Mouse (Mus musculus): Measurements from ENCODE around the gene Cyp2ab1.
"Not testable (repeated sequence)": the region's sequence is repeated elsewhere in the genome, so short reads cannot be mapped to it uniquely, and the experiment has no call there.

Cyp2ab1 gene

DNA sequence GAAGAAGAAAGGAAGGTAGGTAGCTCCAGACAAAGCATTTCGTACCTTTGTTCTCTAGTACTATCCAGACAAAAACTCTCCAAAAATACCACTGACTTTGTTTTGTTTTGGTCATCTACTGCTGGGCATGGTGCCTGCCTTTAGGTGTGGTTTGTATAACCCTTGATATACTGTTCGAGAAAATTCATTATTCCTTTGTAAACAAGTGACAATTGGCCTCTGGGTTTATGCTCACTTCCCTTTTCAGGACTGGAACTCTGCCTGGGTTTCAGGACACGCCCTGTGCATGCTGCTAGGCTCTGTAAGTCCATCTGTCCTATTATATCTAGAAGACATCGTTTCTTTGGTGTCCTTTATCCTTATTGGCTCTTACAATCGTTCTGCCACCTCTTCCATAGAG, at the start of gene Cyp2ab1:
TSS of gene Cyp2ab1 (minus strand) at position 119 of the 400 bp plus-strand sequence.
- in situ Hi-C loops (cut with MboI) = no loop called here

DNA sequence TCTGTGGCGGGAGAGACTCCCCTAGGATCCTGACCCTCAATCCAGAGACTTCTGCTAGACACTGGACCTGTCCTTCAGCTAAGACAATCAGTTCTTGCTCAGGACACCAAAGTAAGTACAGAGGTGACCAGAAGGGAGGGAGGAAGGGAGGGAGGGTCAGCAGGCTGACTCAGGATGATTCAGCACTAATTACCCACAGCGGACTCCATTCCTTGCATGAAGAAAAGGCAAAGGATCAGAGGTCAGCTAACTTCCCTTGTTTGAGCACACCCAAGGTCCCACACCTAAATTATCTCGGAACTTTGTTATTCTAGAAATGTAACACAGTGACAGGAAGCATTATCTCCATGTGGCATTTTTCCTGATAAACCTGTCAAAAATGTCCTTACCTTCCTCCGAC, 46.5 kb upstream of the Cyp2ab1 start:
- in situ Hi-C loops (cut with MboI) = no loop called here

DNA sequence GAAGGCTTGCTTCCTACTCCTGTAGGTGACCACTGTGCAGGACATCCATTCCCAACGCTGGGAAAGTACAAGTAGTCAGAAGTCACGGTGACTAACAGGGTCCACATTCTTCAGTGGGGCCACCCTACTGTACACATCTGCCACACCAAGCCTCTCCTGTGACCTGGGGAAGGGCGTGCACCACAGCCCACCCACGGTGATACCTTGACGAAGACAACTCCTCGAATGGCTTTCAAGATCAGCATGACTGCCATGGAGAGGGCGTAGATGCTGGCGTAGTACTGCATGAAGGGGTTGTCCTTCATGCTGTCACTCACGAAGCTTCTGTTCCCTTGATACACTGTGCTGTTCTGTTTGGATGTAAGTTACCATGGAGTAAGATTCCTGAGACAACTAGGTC, 43.0 kb upstream of the Cyp2ab1 start:
- in situ Hi-C loops (cut with MboI) = no loop called here

DNA sequence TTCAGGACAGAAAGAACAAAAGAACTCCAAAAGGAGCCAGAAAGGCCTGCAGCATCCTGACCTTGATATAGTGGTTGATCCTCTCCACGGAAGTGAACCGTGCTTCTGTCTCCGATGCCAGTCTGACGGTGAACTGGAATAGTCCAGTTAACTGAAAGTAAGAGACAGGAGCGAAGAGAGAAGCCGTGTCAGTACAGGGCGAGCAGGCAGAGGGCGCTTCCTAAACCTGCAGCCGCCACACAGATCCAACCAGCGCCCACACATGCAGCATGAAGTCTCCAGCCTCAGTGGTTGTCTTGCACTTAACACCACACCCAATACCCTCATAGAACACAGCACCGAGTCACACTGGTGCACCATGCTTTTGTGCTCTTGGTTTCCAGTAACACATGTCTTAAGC, 36.9 kb upstream of the Cyp2ab1 start:
- in situ Hi-C loops (cut with MboI) = no loop called here

DNA sequence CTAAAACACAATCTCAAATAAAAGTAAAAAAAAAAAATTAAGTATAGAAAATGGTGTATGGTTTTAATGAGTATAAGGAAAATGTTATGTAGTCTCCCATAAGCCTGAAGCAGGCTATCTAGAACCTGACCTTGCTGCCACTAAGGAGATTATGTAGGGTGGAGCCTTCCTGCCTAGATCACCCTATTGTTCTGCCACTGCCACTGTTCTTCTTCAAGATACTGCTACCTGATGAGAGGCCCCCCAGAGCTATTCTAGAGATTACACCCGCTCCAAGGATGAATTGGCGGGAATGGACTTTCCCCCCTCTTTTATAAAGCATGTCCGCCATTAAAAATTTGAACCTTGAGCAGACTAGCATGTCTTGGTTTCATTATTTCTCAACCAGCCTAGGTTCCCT, 36.3 kb upstream of the Cyp2ab1 start:
- in situ Hi-C loops (cut with MboI) = not testable (repeated sequence)

DNA sequence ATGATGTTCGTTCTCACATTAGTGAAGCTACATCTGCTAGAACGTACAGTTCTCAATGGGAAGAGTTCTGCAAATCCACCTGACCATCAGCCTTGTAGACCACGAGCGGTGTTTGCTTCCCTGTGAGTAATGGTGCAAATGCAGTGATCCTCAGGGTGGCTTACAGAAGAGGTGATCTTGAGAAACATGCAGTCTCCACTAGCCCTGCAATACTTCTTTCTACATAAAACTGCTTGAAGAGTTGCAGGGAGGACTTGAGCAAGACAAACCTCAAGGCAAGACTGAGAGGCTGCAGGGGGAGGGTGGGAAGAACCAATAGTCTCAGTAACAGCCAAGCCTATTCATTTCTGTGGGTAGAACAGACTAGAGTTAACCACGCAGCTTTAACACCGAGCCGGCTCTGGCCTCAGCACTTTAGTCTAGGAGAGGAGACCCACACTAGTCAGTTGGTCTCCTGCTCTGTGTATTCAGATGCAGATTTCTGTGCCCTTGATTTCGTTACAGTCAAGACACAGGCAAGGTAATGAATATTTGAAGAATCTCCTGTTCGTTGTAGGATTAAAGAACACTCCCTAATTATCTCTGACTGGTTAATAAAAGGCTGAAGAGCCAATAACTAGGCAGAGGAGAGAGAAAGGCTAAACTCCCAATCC, 34.6 kb upstream of the Cyp2ab1 start:
- in situ Hi-C loops (cut with MboI) = no loop called here

DNA sequence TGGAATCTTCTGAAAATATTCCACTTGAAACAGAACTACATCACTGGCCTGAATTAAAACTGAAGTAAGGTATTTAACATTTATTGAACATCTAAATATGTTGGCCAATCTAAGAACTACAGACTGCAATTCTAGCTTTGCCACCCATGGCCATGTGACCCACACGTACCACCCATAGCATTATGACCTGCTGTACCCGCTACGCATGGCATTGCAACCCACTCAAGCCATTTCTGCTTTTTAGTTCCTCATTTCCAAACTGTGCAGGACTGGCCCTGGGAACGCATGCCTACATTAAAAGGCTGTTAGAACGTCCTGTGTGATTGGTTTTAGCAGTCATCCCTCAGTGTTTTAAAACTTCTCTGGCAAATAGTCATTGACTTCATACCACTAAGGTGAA, 32.6 kb upstream of the Cyp2ab1 start:
- in situ Hi-C loops (cut with MboI) = no loop called here

DNA sequence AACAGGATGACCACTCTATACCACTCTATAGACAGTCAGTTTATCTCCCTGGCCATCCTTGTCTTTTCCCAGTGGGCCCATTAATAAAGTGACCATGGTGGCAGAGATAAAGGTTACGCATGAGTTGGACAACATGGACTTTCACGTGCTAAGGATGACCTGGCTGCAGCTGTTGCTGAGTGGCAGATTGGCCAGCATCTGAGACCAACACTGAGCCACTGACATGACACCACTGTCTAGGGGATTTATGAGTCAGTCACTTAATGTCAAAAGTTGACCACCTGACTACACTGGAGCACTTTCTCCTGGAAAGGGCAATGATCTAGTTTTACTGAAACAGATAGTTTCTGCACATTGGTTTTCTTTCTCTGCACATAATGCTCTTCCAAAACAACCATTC, 29.6 kb upstream of the Cyp2ab1 start:
- in situ Hi-C loops (cut with MboI) = no loop called here

DNA sequence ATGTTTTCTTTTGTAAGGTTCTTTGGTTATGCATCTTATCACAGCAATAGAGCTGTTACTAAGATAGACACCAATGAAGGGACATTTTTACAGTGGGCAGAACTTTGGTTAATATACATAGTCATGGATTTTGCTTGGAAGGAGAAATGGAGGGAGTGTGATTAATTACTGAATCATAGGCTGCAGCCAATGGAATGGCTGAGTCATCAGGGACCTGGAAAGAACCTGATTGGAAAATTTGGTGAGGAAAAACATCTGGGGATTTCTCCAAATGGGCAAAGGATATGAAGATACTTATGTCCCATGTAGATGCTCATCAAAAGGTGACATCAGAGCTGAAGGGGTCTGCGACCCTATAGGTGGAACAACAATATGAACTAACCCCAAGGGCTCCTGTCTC, 28.8 kb upstream of the Cyp2ab1 start:
- in situ Hi-C loops (cut with MboI) = no loop called here

DNA sequence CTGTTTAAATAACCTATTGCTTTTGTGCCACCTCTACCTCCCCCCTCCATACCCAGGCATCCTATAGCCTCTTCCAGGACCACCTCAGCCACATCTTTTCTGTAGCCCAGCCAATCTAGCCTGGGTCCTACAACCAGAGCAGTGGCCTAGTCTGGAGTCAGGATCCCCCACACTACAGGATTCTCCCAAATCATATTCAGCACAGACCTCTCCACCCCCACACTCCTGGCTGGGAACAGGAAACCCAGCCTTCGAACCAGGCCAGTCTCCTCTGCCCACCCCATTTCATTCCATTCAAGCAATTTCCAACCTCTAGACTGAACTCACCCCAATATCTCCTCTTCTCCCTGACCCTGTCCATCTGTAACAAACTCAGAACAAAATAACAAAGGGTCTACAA, 20.3 kb upstream of the Cyp2ab1 start:
- in situ Hi-C loops (cut with MboI) = no loop called here

DNA sequence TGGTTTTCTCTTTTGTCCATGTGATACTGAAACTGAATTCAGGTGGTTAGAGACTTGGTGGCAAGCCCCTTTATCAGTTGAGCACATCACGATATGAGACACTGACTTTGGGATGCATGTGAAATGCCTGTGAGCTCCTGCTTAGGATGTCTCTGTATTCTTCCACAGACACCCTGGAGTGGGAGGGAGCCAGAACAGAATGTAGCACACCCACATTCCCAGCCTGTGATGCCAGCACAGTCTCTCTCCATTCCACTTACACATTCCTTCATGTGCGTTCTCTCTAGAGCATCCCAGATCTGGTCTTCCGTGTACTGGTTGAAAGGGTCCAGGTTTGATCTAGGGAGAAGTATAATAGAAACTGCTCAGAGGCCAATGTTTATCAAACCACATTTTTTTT, 13.4 kb upstream of the Cyp2ab1 start:
- in situ Hi-C loops (cut with MboI) = no loop called here

DNA sequence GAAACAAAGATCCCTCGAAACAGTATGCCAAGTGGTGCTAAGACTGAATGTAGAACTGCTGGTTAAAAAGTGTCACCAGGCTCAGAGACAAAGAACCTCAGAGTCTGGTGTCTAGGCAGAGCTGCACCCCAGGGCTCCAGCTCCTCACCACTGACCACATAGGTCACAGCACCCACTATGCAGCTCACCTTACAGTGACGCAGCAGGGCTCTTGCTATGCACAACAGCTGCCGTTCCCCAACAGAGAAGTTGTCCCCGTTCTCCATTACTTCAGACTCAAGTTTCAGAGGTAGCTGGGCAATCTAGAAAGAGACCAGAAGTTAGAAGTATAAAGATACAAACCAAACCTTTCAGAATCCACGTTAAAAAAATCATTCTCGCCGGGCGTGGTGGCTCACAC, 9.7 kb upstream of the Cyp2ab1 start:
- in situ Hi-C loops (cut with MboI) = no loop called here

DNA sequence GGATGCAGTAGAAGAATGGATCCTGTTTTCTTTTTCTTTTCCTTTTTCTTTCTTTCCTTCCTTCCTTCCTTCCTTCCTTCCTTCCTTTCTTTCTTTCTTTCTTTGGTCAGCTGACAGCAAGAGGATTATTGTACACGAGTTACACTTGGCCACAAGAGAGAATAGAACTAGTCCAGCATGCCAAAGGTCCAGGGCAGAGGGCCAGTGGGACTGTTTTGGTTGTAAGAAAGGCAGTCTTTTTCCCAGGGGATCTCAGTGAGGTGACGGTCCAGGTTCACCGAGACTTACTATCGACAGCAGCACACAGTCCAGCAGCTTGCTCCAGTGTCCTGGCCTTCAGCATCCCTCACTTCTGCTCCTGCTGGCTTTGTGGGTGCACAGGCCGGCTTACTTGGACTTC, 3.1 kb upstream of the Cyp2ab1 start:
- in situ Hi-C loops (cut with MboI) = no loop called here

DNA sequence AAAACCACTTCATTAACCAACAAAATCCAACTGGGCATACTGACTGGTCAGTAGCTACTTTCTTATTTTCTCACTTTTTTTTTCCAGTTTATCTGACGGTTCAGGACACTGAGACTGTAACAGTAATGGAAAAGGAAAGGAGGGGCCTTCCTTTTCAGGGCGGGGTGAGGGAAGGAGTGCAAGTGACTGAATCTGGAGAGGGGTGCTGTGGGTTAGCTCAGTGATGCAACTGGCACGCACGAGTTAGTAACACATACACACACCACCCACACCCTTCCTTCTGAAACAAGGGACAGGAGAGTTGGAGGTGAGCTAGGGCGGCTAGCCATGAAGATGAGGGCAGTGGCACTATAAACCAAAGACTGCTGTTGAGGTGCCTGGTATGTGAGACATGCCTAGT, 1.3 kb downstream of the Cyp2ab1 start:
- in situ Hi-C loops (cut with MboI) = no loop called here

DNA sequence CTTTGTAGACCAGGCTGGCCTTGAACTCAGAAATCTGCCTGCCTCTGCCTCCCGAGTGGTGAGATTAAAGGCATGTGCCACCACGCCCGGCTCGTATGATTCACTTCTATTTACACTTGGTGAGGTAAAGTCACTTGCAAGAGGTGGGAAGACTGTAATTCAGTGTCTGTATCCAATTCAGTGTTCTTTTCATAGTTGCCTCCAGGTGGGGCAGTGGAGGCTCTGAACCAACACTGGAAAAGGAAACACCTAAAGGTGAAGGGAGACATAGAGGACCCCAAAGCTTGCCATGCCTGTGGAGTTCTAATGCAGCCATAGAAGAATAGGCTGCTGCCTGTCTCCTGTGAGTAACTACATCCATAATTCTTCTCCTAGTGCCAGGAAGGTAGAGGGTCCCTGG, 2.9 kb downstream of the Cyp2ab1 start:
- in situ Hi-C loops (cut with MboI) = no loop called here

DNA sequence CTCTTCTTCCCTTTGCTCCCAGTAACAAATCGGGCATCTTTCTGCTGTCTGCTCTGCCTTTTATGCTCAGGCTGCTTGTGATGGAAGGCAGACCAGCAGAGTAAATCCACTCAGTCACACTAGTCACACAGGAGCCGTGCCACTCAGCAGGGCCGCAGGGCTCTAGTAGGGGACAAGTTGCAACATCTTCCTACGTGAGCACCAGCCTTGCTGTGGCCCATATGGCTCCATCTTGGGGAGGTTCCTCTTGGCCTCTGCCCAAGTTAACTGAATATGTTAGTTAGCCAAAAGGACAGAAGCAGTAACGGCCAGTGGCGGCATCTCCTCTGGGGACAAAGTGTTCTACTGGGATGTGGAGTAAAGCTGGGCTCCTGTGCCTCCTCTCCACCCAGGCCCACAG, 8.4 kb downstream of the Cyp2ab1 start:
- in situ Hi-C loops (cut with MboI) = no loop called here

DNA sequence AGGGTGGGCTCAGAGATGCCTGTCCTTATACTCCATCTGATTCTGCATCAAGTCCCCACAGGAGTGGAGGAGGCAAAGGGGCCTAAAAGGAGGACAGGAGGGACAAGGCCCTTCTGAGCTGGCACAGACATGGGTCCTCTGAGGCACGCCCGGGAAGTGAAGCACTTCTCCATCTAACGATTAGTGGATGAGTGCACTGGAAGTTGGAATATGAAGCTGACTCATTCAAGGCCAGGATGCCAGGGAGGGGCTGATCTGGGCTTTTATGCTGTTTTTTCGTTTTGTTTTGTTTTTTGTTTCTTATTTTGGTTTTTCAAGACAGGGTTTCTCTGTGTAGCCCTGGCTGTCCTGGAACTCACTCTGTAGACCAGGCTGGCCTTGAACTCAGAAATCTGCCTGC, 9.9 kb downstream of the Cyp2ab1 start:
- in situ Hi-C loops (cut with MboI) = no loop called here

DNA sequence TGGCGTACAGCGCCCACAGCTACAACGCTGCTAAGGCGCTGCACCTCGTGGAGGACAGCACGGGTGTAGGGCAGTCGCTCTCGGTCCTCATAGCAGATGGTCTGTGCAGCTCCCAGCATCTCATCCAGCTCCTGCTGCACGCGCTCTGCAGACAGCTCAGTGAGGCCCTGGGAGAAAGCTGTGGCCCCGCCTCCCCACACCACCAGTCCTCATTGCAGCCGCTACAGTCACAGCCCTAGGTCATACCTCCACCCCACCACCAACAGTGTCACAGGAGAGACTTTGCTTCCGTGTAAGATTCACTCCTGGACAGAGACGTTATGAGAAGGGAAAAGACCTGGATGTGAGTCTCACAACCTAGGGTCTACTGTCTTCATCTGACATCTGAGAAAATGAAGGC, 12.9 kb downstream of the Cyp2ab1 start:
- in situ Hi-C loops (cut with MboI) = no loop called here

DNA sequence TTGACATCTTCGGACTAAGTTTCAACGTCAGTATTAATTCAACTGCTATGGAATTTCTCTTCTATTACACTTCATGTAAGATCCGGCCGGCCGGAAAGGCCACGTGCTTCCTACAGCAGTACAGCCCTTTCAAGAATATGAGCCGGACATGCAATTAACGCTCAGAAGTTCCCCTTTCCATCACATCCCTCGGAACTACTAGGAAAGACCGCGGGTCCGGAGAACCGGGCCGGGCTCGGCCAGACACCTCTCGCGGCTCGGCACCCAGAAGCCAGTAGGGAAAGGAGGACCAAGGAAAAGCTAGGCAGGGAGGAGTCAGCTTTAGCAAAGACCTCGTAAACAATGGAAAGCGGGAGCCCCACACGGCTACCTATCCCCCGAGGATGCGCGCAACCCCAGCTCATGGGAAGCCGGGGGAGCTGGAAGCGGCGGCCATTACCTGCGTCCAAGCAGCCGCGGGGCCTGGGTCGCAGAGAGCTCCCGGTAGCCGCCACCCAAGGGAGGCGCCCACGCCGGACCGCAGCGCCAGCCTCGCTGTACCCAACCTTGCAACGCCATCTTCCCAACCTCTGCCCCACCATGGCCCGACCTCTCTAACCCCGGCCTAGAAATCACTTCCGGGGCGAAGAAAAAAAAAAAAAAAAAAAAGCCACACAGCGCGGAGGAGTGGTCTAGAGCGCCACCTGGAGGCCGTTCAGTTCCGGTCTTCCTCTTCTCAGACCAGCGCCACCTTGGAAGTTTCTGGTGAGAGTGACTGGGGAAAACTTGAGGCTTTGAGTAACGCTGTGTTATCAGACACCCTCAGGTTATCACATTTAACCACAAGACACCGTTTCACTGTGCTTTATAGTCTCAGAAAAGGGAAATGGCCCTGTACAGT, 23.2 kb downstream of the Cyp2ab1 start, which contains the start of gene Parl:
TSS of gene Parl (minus strand) at position 618 of the 880 bp plus-strand sequence.
- in situ Hi-C loops (cut with MboI) = no loop called here

DNA sequence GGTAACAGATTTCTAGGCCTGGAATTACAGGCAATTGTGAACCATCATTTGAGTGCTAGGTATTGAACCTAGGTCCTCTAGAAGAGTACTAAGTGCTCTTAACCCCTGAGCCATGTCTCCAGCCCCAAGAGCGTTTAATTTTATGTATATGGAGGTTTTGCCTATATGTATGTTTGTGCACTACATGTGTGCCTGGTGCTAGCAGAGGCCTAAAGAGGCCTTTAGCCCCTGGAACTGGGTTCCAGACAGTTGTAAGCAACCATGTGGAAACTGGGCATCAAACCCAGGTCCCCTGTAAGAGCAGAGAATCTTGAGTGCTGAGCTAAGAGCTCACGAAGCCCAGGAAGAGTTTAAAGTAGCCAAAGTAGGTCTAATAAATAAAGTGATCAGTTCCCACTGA, 25.1 kb downstream of the Cyp2ab1 start:
- in situ Hi-C loops (cut with MboI) = no loop called here

DNA sequence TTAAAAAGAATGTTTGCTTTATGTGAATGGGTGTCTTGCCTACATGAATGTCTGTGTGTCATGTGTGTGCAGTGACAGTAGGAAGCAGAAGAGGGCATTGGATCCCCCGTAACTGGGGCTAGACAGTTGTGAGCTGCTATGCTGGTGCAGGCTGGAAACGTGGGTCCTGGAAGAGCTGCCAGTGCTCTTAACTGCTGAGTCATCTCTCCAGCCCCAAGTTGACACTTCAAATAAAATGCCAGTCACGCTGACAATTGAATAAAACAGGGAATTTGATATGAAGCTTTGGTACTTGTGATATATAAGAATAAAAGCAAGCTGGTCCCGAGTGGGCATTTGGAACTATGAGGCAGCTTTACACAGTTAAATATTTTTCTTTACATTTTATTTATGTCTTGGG, 45.0 kb downstream of the Cyp2ab1 start:
- in situ Hi-C loops (cut with MboI) = no loop called here

DNA sequence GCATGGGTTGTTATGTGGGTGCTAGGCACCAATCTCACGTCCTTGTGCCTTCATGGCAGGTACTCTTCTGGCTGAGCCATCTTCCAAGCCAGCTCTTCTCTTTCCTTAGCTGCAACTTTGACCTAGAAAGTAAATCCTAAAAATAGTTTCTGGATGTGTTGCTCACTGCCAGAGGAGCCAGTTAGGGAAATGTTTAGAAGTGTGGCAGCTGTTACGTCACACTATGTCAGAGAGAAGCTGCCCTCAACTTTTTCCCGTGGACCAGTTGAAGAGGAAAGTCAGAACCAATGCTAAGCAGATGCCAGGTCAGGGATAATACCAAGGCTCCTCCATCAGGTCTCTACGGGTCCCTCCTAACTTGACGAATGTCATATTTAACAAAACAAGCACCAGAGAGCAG, 45.8 kb downstream of the Cyp2ab1 start:
- in situ Hi-C loops (cut with MboI) = no loop called here

DNA sequence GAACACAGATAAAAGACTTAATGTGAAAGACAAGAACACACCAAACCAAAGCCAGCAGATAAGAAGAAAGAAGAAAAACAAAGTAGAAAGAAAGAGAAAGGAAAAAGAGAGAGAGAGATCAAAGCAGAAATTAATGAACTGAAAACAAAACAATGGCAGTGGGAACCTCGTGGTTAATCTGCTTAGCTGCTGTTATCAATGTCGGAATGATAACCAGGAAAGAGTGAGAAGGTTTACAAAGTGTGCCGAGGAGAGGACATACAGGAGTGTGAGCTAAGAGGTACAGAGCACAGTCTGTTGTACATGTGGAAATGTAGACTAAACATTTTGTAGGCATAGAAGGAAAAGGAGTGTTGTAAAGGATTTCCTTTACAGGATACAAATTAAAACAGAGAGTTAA, 52.2 kb downstream of the Cyp2ab1 start:
- in situ Hi-C loops (cut with MboI) = no loop called here

DNA sequence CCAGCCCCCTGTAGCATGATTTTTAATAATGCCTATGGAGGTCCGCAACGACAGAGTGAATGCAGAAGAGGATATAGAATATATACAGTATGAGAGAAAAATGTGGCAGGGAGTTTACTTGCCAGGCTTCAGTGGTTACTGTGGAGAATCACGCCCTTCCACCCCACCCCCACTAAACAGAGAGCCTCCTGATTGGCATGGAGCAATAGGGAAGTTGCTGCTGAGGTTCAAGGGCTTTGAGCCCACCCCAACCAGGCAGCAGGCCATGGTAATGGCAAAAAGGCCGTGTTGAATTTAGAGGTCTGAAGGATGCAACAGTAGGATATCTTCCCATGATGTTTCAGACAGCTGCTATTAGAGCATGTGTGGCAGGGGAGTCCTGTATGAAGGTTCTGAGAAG, 53.9 kb downstream of the Cyp2ab1 start:
- in situ Hi-C loops (cut with MboI) = no loop called here

All from mature B cell (primary cell).